Mouse (Mus musculus) brain, embryonic 14.5 days (tissue): Measurements from ENCODE around the gene Ptprt.

Experiments used
- CTCF ChIP-seq: fragments of 200-500 bp; IDR thresholded peaks from 2 replicates; pipeline ENCODE4 v1.5.1; 2012; ENCODE audit warnings: inconsistent platforms, mild to moderate bottlenecking, moderate library complexity, borderline replicate concordance; ENCODE audit not compliant: insufficient read depth, insufficient read length; ENCODE audit errors: extremely low read depth
- POLR2A ChIP-seq: fragments of 200-500 bp; IDR thresholded peaks from 2 replicates; pipeline ENCODE4 v1.6.1; 2012; ENCODE audit warnings: mild to moderate bottlenecking, inconsistent platforms, borderline replicate concordance; ENCODE audit not compliant: poor library complexity, insufficient read depth, insufficient read length, severe bottlenecking; ENCODE audit errors: extremely low read depth

- TF ChIP-seq CTCF (no peak), POLR2A (no peak)
Measured at GRCm38 (mm10) chr2:162141845-162142411, 519.0 kb downstream of the Ptprt start.
